Mouse (Mus musculus): ENCODE results near the gene Hnrnpf. TPM values are rescaled to one million over a fixed set of nuclear protein-coding genes. Genes with fewer than 3 reads are reported as not detected.
A peak's percentile ranks its signal among the peaks of the same experiment; 100 is the strongest.

Gene Hnrnpf
- polyA plus RNA-seq, 1 experiment from 2014 or later: 211 TPM

DNA sequence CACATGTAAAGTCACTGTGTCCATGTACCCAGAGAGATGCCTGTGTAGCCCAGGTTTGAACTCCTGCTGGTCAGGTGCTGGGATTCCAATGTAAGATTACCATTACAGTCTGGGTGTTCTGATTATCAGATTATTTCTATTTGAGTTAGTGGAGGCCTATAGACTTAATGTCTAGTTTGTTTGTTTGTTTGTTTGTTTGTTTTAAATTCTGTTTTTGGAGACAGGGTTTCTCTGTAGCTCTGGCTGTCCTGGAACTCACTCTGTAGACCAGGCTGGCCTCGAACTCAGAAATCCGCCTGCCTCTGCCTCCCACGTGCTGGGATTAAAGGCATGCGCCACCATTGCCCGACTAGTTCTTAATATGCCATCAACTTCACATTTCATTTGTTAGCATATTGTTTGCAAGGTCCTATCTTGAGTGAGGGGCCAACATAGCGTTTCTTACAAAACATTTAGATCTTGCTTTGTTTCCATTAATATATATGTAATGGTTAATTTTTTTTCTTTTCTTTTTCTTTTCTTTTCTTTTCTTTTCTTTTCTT is 10.1 kb downstream of the Hnrnpf start:
- H3K4me2 ChIP-seq: no peak overlapping the region
- H3K9ac ChIP-seq (replicated peaks): no peak overlapping the region
- H3K27ac ChIP-seq (replicated peaks): no peak overlapping the region
- WGBS: 89% methylated on average over 6 of the region's 6 CpGs
- H3K9me3 ChIP-seq (replicated peaks): no peaks in the 10 kb centered on the region
- no peaks in the 10 kb centered on the region for H3K36me3 ChIP-seq
- no peak overlapping the region for H3K4me3 ChIP-seq (replicated peaks)
- H3K27me3 ChIP-seq (replicated peaks): no peaks in the 10 kb centered on the region
- no peak for ATAC-seq (ENCODE audit: low FRiP score)
- peaks cover 32% of the 10 kb centered on the region for H3K4me1 ChIP-seq

DNA sequence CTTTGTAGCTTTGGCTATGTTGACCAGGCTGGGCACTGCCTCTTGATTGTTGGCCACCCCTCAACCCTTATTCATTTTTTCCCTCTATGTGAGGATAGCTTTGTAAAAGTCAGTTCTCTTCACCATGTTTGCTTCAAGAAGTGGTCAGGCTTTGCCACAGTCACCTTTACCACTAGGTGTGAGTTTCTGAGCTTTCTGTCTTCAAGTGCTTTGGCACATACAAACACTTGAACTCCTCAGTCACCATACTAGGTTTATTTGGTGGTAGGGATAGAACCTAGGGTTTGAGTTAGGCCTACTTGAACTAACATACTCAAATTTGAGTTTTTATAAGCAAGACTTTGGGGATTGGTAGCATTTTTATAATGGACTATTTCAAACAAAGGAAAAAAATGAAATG is 14.4 kb downstream of the Hnrnpf start:
- no peak overlapping the region for H3K4me2 ChIP-seq
- H3K27me3 ChIP-seq (replicated peaks): no peaks in the 10 kb centered on the region
- H3K9ac ChIP-seq (replicated peaks): no peak overlapping the region
- no peaks in the 10 kb centered on the region for H3K36me3 ChIP-seq
- no peaks in the 10 kb centered on the region for H3K9me3 ChIP-seq (replicated peaks)
- H3K4me3 ChIP-seq (replicated peaks): no peak overlapping the region
- H3K27ac ChIP-seq (replicated peaks): no peak overlapping the region
- ATAC-seq (ENCODE audit: low FRiP score): no peak
- H3K4me1 ChIP-seq: peaks cover 36% of the 10 kb centered on the region

DNA sequence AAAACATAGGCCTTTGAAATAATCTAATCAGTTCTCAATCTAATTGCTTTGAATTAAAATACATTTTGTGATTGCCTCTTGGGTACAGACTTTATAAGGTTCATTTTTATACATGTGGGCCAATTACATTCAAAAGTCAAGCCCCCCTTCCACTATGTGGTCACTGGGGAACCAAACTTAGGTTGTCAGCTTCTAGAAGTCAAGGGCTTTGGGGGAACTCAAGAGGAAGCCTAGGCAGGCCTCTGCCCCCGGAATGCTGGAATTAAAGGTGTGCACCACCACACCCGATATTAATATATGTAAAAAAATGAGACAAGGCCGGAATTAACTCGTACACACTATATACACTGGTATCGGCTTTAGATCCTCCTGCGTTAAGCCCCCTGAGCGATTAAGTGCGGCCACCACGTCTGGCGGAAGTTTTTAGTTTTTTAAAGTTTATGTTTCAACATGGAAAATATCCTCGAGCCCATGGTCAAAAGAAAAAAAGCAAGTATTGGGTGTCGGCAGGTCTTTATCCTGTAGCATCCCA is 16.1 kb downstream of the Hnrnpf start:
- peak overlapping the region; percentile 60 for H3K4me3 ChIP-seq (replicated peaks)
- no peaks in the 10 kb centered on the region for H3K27me3 ChIP-seq (replicated peaks)
- H3K27ac ChIP-seq (replicated peaks): peak overlapping the region; percentile 83; the same call in 1 of the 2 replicates
- H3K9me3 ChIP-seq (replicated peaks): no peaks in the 10 kb centered on the region
- H3K36me3 ChIP-seq: no peaks in the 10 kb centered on the region
- H3K9ac ChIP-seq (replicated peaks): peak overlapping the region; percentile 57
- peak overlapping the region; percentile 91 for H3K4me2 ChIP-seq
- WGBS: 4% methylated on average over 12 of the region's 12 CpGs
- no peak for ATAC-seq (ENCODE audit: low FRiP score)
- H3K4me1 ChIP-seq: peaks cover 33% of the 10 kb centered on the region

DNA sequence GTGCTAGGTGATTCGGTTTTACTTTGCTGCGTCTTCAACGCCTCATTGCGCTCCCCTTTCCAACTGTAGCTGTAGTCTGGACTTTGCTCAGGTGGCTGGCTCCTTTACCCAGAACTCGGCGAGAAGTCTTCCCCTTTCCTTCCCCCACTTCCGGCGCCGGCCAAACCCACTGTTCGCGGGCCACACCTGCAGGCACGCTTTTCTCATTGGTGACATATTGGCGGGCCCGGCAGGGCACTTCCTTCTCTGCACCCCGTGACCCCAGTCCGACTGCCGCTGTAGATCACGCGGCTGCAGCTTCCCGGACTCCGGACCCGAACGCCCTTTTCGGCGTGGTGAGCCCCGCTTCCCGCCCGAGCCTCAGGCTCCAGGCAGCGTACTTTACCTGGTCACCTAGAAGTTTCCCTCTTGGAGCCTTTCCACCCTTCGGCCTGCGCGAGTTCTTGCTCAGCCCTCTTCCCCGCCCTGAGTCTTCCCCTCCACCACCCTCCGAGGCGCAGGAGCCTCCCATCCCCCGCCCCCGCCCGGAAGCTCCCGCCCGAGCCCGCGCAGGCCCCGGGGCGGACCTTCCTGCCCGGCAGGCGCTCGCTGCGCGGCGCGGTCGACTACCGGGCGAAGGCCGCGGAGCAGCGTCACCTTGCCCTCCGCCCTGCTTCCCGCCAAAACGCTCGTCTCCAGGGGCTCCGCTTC is 16.8 kb downstream of the Hnrnpf start:
- peak overlapping the region; percentile 57 for H3K9ac ChIP-seq (replicated peaks)
- no peaks in the 10 kb centered on the region for H3K27me3 ChIP-seq (replicated peaks)
- under 1% methylated on average over 62 of the region's 62 CpGs for WGBS
- peaks cover 33% of the 10 kb centered on the region for H3K4me1 ChIP-seq
- peak overlapping the region; percentile 91 for H3K4me2 ChIP-seq
- peak overlapping the region; percentile 83 for H3K27ac ChIP-seq (replicated peaks)
- no peaks in the 10 kb centered on the region for H3K36me3 ChIP-seq
- no peaks in the 10 kb centered on the region for H3K9me3 ChIP-seq (replicated peaks)
- H3K4me3 ChIP-seq (replicated peaks): peak overlapping the region; percentile 60
- peak; percentile 86 for ATAC-seq (ENCODE audit: low FRiP score)

DNA sequence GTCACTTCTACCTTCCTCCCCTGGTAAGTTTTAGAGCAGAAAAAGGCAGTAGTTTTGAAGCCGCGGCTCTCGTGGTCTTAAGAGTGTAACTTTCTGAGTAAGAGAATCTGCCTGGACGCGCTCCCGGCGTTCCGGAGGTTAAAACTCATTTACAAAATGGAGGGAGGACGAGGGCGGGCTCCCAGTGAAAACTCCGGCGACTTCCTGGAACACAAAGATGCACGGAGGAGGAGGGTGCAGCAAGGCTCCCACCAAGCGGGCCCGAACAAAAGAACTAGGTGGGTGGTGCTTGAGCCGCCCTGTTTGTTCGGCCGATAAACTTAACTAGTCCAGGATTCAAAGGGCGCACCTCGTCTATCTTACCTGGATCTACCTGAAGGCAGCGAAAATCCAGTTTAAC is 17.5 kb downstream of the Hnrnpf start:
- no peaks in the 10 kb centered on the region for H3K9me3 ChIP-seq (replicated peaks)
- peak overlapping the region; percentile 83 for H3K27ac ChIP-seq (replicated peaks)
- peak overlapping the region; percentile 57 for H3K9ac ChIP-seq (replicated peaks)
- peak overlapping the region; percentile 60 for H3K4me3 ChIP-seq (replicated peaks)
- peaks cover 33% of the 10 kb centered on the region for H3K4me1 ChIP-seq
- ATAC-seq (ENCODE audit: low FRiP score): peak; percentile 56; the same call in 1 of the 2 replicates
- peak overlapping the region; percentile 91 for H3K4me2 ChIP-seq
- 1% methylated on average over 21 of the region's 21 CpGs for WGBS
- H3K36me3 ChIP-seq: no peaks in the 10 kb centered on the region
- no peaks in the 10 kb centered on the region for H3K27me3 ChIP-seq (replicated peaks)

DNA sequence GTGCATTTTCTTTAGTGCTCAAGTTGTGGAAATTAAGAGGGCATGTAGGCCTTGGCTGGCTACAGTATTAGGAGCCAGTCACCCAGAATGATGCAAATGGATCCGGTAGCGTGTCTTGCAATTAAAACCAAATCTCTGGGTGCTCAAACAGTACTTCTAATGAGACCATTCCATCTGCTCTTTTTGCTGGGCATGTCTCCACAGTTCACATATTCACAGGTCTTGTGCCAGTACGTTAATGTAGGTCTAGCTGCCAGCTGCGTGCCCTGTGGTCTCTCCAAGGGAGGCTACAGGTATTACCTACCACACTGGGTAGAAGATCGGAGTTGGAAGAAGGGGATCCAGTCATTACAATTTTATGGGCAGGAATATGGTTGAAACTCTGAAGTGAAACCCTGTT is 17.9 kb downstream of the Hnrnpf start:
- peak overlapping the region; percentile 60 for H3K4me3 ChIP-seq (replicated peaks)
- peak overlapping the region; percentile 83; the same call in 1 of the 2 replicates for H3K27ac ChIP-seq (replicated peaks)
- peak overlapping the region; percentile 91 for H3K4me2 ChIP-seq
- H3K27me3 ChIP-seq (replicated peaks): no peaks in the 10 kb centered on the region
- H3K4me1 ChIP-seq: peaks cover 33% of the 10 kb centered on the region
- peak overlapping the region; percentile 57 for H3K9ac ChIP-seq (replicated peaks)
- H3K9me3 ChIP-seq (replicated peaks): no peaks in the 10 kb centered on the region
- no peaks in the 10 kb centered on the region for H3K36me3 ChIP-seq
- no peak for ATAC-seq (ENCODE audit: low FRiP score)
- WGBS: 30% methylated on average over 5 of the region's 5 CpGs

DNA sequence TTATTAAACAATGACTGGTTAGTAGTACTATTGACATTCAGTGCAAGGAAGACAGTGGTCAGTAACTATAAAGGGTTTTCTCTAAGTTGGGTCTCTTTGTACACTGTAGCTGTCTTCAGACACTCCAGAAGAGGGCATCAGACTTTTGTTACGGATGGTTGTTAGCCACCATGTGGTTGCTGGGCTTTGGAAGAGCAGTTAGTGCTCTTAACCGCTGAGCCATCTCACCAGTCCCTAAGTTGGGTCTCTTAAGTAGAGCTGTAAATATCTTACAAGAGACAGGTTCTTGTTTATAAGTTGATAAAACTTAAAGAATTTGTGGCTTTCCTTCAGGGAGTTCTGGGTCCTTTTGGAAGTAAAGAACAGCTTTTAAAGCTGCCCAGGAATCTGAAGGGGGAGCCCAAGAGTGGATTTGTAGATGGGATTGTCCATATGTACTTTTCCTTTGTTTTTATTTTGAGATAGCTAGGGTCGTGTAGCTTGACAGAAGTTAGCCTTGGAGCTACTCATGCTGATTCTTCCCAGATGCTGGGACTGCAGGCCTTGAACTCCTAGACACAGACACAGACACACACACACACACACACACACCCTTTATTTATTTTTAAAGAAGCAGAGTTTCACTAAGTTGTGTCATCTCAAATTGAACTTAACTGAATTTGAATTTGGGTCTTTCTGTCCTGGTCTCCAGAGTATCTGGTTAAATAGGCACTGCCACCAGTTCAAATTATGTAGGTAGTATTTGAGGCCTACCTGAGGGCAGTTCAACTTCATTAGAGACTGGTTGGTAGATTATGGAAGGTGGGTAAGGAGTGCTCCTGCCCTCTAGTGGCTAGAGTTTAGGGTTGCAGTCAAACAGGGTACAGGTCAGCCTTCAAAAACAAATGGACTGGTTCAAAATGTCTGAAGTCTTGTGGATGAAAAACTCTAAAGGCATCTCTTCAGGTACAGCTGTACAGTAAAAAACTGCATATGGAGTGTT is 20.8 kb downstream of the Hnrnpf start:
- Histone ChIP-seq H3K4me1 (peaks cover 31% of the 10 kb centered on the region), H3K9me3 (replicated peaks) (no peaks in the 10 kb centered on the region), H3K36me3 (peaks cover 4% of the 10 kb centered on the region; the same call in 1 of the 2 replicates), H3K27me3 (replicated peaks) (no peaks in the 10 kb centered on the region), H3K4me3 (replicated peaks) (no peak overlapping the region), H3K27ac (replicated peaks) (no peak overlapping the region), H3K9ac (replicated peaks) (no peak overlapping the region), H3K4me2 (no peak overlapping the region)
- 70% methylated on average over 3 of the region's 3 CpGs for WGBS
- ATAC-seq (ENCODE audit: low FRiP score): no peak

DNA sequence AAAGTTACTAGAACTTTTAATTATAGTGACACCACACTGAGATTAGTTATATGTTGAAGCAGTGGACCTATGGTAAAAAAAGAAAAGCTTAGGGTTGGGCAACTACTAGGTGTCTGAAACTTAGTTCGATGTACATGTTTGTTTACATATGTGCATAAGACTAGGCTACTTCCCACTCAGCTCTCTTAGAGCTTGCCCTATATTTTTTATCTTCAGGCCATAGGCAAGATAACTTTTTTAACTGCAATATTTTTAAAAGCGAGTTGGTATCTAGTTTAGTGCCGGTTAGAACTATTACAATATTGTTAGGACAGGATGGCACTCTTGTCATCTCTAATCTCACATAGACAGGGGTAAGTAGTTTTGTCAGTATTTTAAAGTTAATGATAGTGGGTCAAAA is 21.9 kb downstream of the Hnrnpf start:
- Histone ChIP-seq H3K9me3 (replicated peaks) (no peaks in the 10 kb centered on the region), H3K4me1 (peaks cover 20% of the 10 kb centered on the region), H3K9ac (replicated peaks) (no peak overlapping the region), H3K36me3 (peaks cover 12% of the 10 kb centered on the region), H3K27ac (replicated peaks) (no peak overlapping the region), H3K4me2 (no peak overlapping the region), H3K4me3 (replicated peaks) (no peak overlapping the region), H3K27me3 (replicated peaks) (no peaks in the 10 kb centered on the region)
- 95% methylated on average over 3 of the region's 3 CpGs for WGBS
- no peak for ATAC-seq (ENCODE audit: low FRiP score)

DNA sequence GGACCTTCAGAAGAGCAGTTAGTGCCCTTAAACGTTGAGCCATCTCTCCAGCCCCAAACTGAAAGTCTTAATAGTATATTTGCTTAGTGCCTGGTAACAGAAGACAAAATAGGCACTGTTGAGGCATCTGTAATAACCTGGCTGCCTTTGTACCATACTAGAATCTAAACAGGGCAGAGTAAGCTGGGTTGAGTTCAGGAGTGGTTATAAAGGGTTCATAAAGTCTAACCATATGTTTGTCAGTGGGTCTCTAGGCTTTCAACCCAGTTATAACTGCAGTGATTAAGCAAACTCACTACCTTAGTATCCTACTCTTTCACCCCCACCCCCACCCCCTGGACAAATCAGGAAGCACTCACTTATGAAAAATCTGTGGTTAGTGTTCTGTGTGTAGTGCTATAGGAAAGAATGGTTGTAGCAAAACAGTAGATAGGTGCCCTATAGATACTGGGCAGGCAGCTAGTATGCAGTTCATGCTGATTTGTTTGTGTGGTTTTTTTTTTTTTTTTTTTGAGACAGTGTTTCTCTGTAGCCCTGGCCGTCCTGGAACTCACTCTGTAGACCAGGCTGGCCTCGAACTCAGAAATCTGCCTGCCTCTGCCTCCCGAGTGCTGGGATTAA is 26.9 kb downstream of the Hnrnpf start:
- H3K27ac ChIP-seq (replicated peaks): no peak overlapping the region
- H3K4me1 ChIP-seq: no peaks in the 10 kb centered on the region
- H3K27me3 ChIP-seq (replicated peaks): no peaks in the 10 kb centered on the region
- no peak overlapping the region for H3K4me3 ChIP-seq (replicated peaks)
- no peaks in the 10 kb centered on the region for H3K9me3 ChIP-seq (replicated peaks)
- H3K36me3 ChIP-seq: peaks cover 30% of the 10 kb centered on the region
- no peak overlapping the region for H3K4me2 ChIP-seq
- no peak overlapping the region for H3K9ac ChIP-seq (replicated peaks)
- no peak for ATAC-seq (ENCODE audit: low FRiP score)
- 77% methylated on average over 4 of the region's 4 CpGs for WGBS

DNA sequence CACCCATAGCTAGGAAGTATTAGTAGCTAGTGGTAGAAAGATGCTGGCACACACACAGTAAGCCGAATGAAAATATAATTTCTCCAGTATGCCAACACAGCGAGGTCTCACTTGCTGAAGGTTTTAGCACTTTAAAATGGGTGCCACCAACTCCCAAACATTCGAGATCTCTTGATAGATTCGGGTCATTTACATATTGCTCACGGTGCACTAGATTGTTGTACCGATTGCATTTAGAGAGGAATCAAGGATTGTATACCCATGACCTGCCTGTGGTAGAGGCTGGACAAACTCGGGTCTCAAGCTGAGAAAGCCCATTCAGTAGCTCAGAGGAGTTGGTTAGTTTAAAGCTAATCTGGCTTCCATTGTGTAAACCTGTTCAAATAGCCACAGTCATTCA is 27.8 kb downstream of the Hnrnpf start:
- Histone ChIP-seq H3K27me3 (replicated peaks) (no peaks in the 10 kb centered on the region), H3K4me1 (no peaks in the 10 kb centered on the region), H3K4me3 (replicated peaks) (no peak overlapping the region), H3K27ac (replicated peaks) (no peak overlapping the region), H3K4me2 (no peak overlapping the region), H3K36me3 (peaks cover 30% of the 10 kb centered on the region), H3K9me3 (replicated peaks) (no peaks in the 10 kb centered on the region), H3K9ac (replicated peaks) (no peak overlapping the region)
- 92% methylated on average over 7 of the region's 7 CpGs for WGBS
- ATAC-seq (ENCODE audit: low FRiP score): no peak

DNA sequence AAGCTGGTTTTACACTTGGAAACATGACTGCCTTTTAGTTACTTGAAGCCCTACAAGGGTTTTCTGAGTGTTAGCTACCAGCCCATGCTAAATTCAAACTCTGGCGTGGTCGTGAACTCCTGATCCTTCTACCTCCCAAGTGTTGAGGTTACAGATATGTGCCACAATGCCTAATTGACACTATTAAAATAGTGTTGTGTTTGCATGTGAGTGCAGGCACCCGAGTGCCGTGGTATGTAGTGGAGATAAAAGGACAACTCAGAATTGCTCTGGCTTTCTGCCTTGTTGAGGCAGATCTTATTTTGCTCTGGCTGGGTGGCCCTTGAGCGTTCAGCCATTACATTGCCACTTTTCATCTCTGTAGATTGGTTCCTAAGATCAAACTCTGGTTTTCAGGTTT is 28.6 kb downstream of the Hnrnpf start:
- H3K4me2 ChIP-seq: no peak overlapping the region
- peaks cover 30% of the 10 kb centered on the region for H3K36me3 ChIP-seq
- H3K9ac ChIP-seq (replicated peaks): no peak overlapping the region
- no peaks in the 10 kb centered on the region for H3K27me3 ChIP-seq (replicated peaks)
- 93% methylated on average over 5 of the region's 5 CpGs for WGBS
- H3K4me3 ChIP-seq (replicated peaks): no peak overlapping the region
- H3K4me1 ChIP-seq: no peaks in the 10 kb centered on the region
- H3K9me3 ChIP-seq (replicated peaks): no peaks in the 10 kb centered on the region
- ATAC-seq (ENCODE audit: low FRiP score): no peak
- H3K27ac ChIP-seq (replicated peaks): no peak overlapping the region

Measured in neural tube, embryonic 15.5 days (tissue).